Mouse (Mus musculus) ZHBTc4 (cell line): ENCODE measurements around the gene Serpina3c.
"Not testable (repeated sequence)": the region's sequence is repeated elsewhere in the genome, so short reads cannot be mapped to it uniquely, and the experiment has no call there.

ENCODE experiments used
- DNase-seq: peaks from one replicate; pipeline ENCODE4 v3.0.0-alpha.2; 2011; ENCODE audit warnings: low read depth, low spot score

The Serpina3c gene

GRCm38 (mm10) chr12:104114921-104115579 lies 38.6 kb downstream of the Serpina3c start:
- DNase-seq = no peak

- DNase-seq = not testable (repeated sequence)
These were observed 41.3 kb downstream of the Serpina3c start, which contains the start of gene Serpina3a for GRCm38 (mm10) chr12:104112333-104112732. Gene Serpina3a, plus strand, starts transcription at chr12:104112724.

GRCm38 (mm10) chr12:104108507-104108906 lies 45.2 kb downstream of the Serpina3c start:
- DNase-seq = no peak

- DNase-seq = no peak
These were observed 46.8 kb downstream of the Serpina3c start for GRCm38 (mm10) chr12:104106919-104107318.

GRCm38 (mm10) chr12:104105847-104106246 lies 47.8 kb downstream of the Serpina3c start:
- no peak for DNase-seq

- no peak for DNase-seq
These were observed 52.9 kb downstream of the Serpina3c start, which contains the start of gene Serpina5 for GRCm38 (mm10) chr12:104100768-104101167. Gene Serpina5, plus strand, starts transcription at chr12:104101113.
